Comparison of ENCODE assay signal across 11 mouse cellular contexts in the genomic region with DNA sequence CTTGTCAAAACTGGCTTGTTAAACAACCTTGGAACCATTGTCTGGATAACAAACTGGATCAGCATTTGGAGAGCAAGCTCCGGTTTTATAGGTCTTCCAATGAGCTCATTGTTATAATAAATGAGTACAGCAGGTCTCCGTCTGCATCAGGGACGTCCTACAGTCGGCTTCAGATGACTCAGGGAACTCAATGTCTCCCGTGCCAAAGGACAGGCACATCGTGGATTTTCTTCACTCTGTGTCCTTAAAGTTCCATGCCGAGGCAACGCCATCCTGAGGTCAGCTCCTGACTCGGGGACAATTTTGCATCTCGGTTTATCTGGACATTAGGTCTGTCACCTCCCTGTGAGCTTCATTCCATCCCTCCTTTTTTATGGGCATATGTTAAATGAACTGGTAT.
"Had no signal": no experiment of that assay in that cellular context is flagged by ENCODE, and none has a peak within 500 bp of the region (broad histone marks: within the 10 kb centered on the region; RNA-seq: fewer than 3 reads in every experiment).

No protein-coding gene starts in this region.

- DNase-seq: kidney, adult 2 months; kidney, postnatal 14 days; kidney, postnatal 4 days; liver; lung, adult 18-20 months; lung, postnatal 14 days; lung, postnatal 4 days; midbrain, embryonic 14.5 days; thymus, adult 2 months; thymus, postnatal 14 days; thymus, postnatal 4 days had no signal
